Mouse (Mus musculus) testis, adult 2 months (tissue): ENCODE results near the gene Oaf.

Experiments
- CTCF ChIP-seq: fragments of 200-500 bp; IDR thresholded peaks from 2 replicates; pipeline ENCODE4 v1.5.1; 2012; ENCODE audit warnings: low read depth, mild to moderate bottlenecking, inconsistent platforms, low read length, moderate library complexity; ENCODE audit not compliant: control insufficient read depth, insufficient read depth, insufficient replicate concordance
- POLR2A ChIP-seq: fragments of 200-500 bp; IDR thresholded peaks from 2 replicates; pipeline ENCODE4 v1.6.1; 2012; ENCODE audit warnings: low read depth, mild to moderate bottlenecking, inconsistent platforms, low read length, moderate library complexity; ENCODE audit not compliant: control insufficient read depth

- TF ChIP-seq POLR2A (no peak), CTCF (no peak)
Observed at GRCm38 (mm10) chr9:43235336-43235735, 4.4 kb downstream of the Oaf start.
